Mouse (Mus musculus) olfactory bulb, adult 2 months (tissue): Measurements from ENCODE around the gene Nkain4.

Source experiments
- CTCF ChIP-seq: fragments of 200-500 bp; IDR thresholded peaks from 2 replicates; pipeline ENCODE4 v1.5.1; 2012; ENCODE audit warnings: low read depth, mild to moderate bottlenecking, low read length, moderate library complexity; ENCODE audit not compliant: insufficient read depth
- POLR2A ChIP-seq: fragments of 200-500 bp; IDR thresholded peaks from 2 replicates; pipeline ENCODE4 v1.6.1; 2012; ENCODE audit warnings: mild to moderate bottlenecking, low read depth, low read length, moderate library complexity; ENCODE audit not compliant: insufficient read depth

GRCm38 (mm10) chr2:180952731-180953171 is 1.7 kb downstream of the Nkain4 start:
- TF ChIP-seq CTCF (no peak), POLR2A (no peak)
